Mouse (Mus musculus) C2C12 (cell line): ENCODE data around the gene Lrrc29.

ENCODE experiments used
- CEBPB ChIP-seq: IDR thresholded peaks from one replicate; pipeline ENCODE4 v1.6.1; 2011; ENCODE audit warnings: low read depth, mild to moderate bottlenecking, control low read depth, moderate library complexity
- CTCF ChIP-seq: IDR thresholded peaks from one replicate; pipeline ENCODE4 v1.5.1; 2011; ENCODE audit not compliant: control insufficient read depth, insufficient read depth, insufficient read length
- FOSL1 ChIP-seq: IDR thresholded peaks from one replicate; pipeline ENCODE4 v1.8.0; 2011; ENCODE audit warnings: mild to moderate bottlenecking, low read length; ENCODE audit not compliant: poor library complexity, insufficient read depth, severe bottlenecking
- MYOG ChIP-seq: IDR thresholded peaks from one replicate; pipeline ENCODE4 v1.6.1; 2011; ENCODE audit not compliant: control insufficient read depth, insufficient read length; ENCODE audit errors: extremely low read depth

- TF ChIP-seq CTCF = no peak
- no peak for TF ChIP-seq CEBPB
- TF ChIP-seq FOSL1 = no peak
- no peak for TF ChIP-seq MYOG
Measured at GRCm38 (mm10) chr8:105297511-105298192, 28.4 kb downstream of the Lrrc29 start, which contains the start of gene E2f4.
